Mouse (Mus musculus): ENCODE data around the gene Astn2. TPM values are rescaled to one million over a fixed set of nuclear protein-coding genes. Genes with fewer than 3 reads are reported as not detected.

Astn2 gene
- polyA plus RNA-seq, 1 experiment from 2014 or later: 0.42 TPM

DNA sequence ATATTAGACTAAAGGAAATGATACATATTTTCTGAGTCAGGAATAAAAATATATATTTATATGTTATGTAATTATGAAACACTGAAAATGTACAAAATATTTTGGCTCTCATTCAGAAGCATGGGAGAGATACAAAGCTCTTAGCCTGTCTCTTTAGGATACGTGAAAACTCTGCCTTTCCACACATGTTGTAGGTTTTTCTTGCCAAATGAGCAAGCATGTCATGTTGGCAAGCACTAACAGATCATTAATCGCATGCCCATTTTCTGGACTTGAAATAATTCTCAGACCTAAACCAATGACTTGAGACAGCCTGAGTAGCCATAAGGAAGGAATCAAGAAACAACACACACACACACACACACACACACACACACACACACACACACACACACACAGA, 308.3 kb downstream of the Astn2 start:
- Histone ChIP-seq H3K4me3 (ENCODE audit: low read depth, low read length) (no peak overlapping the region), H3K9me3 (replicated peaks; ENCODE audit: control insufficient read depth, low read length) (no peaks in the 10 kb centered on the region), H3K27me3 (replicated peaks; ENCODE audit: control insufficient read depth, insufficient read depth, low read length) (no peaks in the 10 kb centered on the region), H3K4me1 (ENCODE audit: control insufficient read depth, insufficient read depth, low read length) (no peaks in the 10 kb centered on the region), H3K27ac (ENCODE audit: low read depth, low read length) (no peak overlapping the region), H3K36me3 (ENCODE audit: control insufficient read depth, insufficient read depth, low read length) (no peaks in the 10 kb centered on the region), H3K9ac (ENCODE audit: low read length) (no peak overlapping the region), H3K4me2 (ENCODE audit: low read length) (no peak overlapping the region)
- DNase-seq (ENCODE audit: low spot score) (no peak), ATAC-seq (no peak)
- 67% methylated on average over 2 of the region's 2 CpGs for WGBS

DNA sequence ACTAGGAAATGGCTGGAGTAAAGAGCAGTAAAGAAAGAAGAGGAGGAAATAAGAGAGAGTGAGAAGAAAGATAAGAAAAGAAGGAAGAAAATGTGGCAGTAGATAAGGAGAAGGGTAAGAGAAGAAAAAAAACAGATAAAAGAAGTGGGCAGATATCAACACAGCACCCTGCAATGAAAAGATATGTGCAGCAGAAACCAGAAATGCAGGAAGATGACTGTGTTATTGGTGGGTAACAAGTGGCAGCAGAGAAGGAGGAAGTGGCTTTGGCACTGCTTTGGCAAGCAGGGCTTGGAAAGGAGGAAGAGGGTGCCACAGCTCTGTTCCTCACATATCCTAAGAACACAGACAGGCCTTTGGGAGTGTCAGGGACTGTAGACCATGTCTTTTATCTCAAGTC, 347.2 kb downstream of the Astn2 start:
- H3K36me3 ChIP-seq (ENCODE audit: control insufficient read depth, insufficient read depth, low read length): no peaks in the 10 kb centered on the region
- no peak overlapping the region for H3K27ac ChIP-seq (ENCODE audit: low read depth, low read length)
- DNase-seq (ENCODE audit: low spot score) (no peak), ATAC-seq (no peak)
- H3K9ac ChIP-seq (ENCODE audit: low read length): no peak overlapping the region
- H3K4me2 ChIP-seq (ENCODE audit: low read length): no peak overlapping the region
- H3K4me3 ChIP-seq (ENCODE audit: low read depth, low read length): no peak overlapping the region
- no peaks in the 10 kb centered on the region for H3K9me3 ChIP-seq (replicated peaks; ENCODE audit: control insufficient read depth, low read length)
- H3K27me3 ChIP-seq (replicated peaks; ENCODE audit: control insufficient read depth, insufficient read depth, low read length): no peaks in the 10 kb centered on the region
- H3K4me1 ChIP-seq (ENCODE audit: control insufficient read depth, insufficient read depth, low read length): no peaks in the 10 kb centered on the region

DNA sequence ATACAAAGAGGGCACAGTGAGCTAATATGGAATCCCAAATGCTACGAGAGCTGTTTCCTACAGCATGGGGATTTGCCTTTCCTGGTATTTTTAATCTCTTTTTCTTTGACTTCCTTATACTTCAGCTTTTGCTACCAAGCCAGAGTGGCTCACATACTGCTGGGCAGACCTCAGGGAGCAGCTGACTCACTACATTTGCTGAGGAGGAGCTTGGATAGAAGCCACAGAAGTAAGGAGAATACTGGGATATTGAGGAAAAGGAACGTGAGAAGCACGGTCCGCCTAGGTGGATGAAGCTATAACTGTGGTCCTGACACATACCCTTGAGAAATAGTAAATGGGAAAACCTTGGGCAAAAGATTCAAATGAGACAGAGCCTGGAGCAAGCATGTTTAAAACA, 348.7 kb downstream of the Astn2 start:
- 92% methylated on average over 4 of the region's 4 CpGs for WGBS
- Histone ChIP-seq H3K4me1 (ENCODE audit: control insufficient read depth, insufficient read depth, low read length) (no peaks in the 10 kb centered on the region), H3K27me3 (replicated peaks; ENCODE audit: control insufficient read depth, insufficient read depth, low read length) (no peaks in the 10 kb centered on the region), H3K4me3 (ENCODE audit: low read depth, low read length) (no peak overlapping the region), H3K9me3 (replicated peaks; ENCODE audit: control insufficient read depth, low read length) (no peaks in the 10 kb centered on the region), H3K4me2 (ENCODE audit: low read length) (no peak overlapping the region), H3K9ac (ENCODE audit: low read length) (no peak overlapping the region), H3K27ac (ENCODE audit: low read depth, low read length) (no peak overlapping the region), H3K36me3 (ENCODE audit: control insufficient read depth, insufficient read depth, low read length) (no peaks in the 10 kb centered on the region)
- no peak for DNase-seq (ENCODE audit: low spot score)
- ATAC-seq: no peak

DNA sequence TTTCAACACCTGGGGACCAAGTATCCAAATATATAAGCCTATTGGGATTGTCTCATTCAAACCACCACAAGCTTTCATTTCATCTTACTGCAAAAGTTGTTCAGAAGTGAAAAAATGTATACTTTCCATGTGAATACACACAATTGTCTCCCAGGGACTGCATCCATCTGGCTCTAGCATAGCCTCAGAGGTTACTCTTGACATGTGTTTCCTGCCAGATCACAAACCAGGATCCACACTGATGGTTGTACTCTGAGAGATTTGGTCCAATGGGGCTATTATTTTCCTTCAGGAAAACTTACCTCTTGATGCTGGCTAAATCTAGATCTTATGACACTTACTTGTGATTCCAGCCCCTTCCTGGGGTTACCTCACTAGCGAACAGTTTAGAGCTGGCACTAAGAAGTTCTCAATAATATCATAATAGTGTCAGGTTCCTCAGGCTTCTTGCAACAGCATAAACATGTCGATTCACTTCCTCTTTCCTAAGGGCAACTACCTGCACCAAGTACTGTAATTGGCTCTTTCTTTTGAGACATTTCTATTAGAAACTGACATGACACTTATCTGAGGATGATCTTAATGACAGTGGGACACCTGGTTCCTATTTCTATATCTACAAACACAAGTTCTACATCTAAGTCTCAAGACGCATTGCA, 361.3 kb downstream of the Astn2 start:
- H3K27ac ChIP-seq (ENCODE audit: low read depth, low read length): no peak overlapping the region
- H3K4me2 ChIP-seq (ENCODE audit: low read length): no peak overlapping the region
- WGBS: 94% methylated on average over 3 of the region's 3 CpGs
- H3K9me3 ChIP-seq (replicated peaks; ENCODE audit: control insufficient read depth, low read length): no peaks in the 10 kb centered on the region
- H3K36me3 ChIP-seq (ENCODE audit: control insufficient read depth, insufficient read depth, low read length): no peaks in the 10 kb centered on the region
- ATAC-seq: no peak
- no peaks in the 10 kb centered on the region for H3K4me1 ChIP-seq (ENCODE audit: control insufficient read depth, insufficient read depth, low read length)
- H3K9ac ChIP-seq (ENCODE audit: low read length): no peak overlapping the region
- no peaks in the 10 kb centered on the region for H3K27me3 ChIP-seq (replicated peaks; ENCODE audit: control insufficient read depth, insufficient read depth, low read length)
- no peak for DNase-seq (ENCODE audit: low spot score)
- no peak overlapping the region for H3K4me3 ChIP-seq (ENCODE audit: low read depth, low read length)

DNA sequence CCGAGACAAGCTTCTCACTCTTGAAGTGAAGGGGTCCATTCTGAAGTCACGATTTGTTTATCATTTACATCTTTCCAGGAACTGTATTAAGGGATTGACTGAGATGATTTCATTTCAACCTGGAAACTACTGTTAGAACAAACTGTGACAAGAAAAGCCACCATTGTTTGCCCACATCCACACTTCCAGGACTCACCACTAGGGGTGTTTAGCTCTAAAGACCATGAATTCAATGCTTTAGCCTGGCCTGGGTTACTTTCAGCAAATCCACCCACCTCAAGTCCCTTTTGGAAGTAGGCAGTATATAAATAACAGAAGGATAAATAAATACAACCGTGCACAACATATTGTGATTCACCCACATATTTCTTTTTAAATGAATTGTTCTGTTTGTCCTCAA, 370.6 kb downstream of the Astn2 start:
- 71% methylated on average over 3 of the region's 3 CpGs for WGBS
- no peaks in the 10 kb centered on the region for H3K4me1 ChIP-seq (ENCODE audit: control insufficient read depth, insufficient read depth, low read length)
- H3K9ac ChIP-seq (ENCODE audit: low read length): no peak overlapping the region
- H3K27ac ChIP-seq (ENCODE audit: low read depth, low read length): no peak overlapping the region
- ATAC-seq (no peak), DNase-seq (ENCODE audit: low spot score) (peak; percentile 30)
- no peak overlapping the region for H3K4me3 ChIP-seq (ENCODE audit: low read depth, low read length)
- H3K9me3 ChIP-seq (replicated peaks; ENCODE audit: control insufficient read depth, low read length): no peaks in the 10 kb centered on the region
- H3K4me2 ChIP-seq (ENCODE audit: low read length): no peak overlapping the region
- no peaks in the 10 kb centered on the region for H3K36me3 ChIP-seq (ENCODE audit: control insufficient read depth, insufficient read depth, low read length)
- no peaks in the 10 kb centered on the region for H3K27me3 ChIP-seq (replicated peaks; ENCODE audit: control insufficient read depth, insufficient read depth, low read length)

DNA sequence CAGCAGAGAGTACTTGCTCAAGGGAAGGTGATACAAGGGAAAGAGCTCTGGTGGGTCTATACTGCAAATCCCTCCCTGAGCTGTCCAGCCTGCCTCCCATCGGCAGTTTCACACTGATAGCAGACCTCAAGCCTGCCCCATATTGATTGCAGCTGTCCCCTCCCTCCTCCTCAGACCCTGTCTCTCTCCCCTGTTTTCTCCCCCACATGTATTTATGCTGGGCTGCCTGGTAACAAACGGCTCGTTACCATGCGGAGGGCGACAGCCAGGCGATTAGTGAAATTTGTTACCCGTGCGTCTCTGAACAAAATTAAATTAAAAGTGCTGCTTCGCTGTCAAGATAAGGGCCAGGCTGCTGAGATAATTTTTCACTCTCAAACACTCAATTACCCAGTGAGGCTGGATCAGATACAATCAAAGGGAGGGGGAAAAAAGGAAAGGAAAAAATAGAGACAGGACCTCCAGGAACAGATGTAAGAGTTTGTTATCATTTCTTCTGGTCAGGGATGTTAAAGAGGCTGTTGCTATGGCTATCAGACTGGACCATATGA, 373.0 kb downstream of the Astn2 start:
- WGBS: 31% methylated on average over 9 of the region's 9 CpGs
- peak; percentile 18 for DNase-seq (ENCODE audit: low spot score)
- Histone ChIP-seq H3K36me3 (ENCODE audit: control insufficient read depth, insufficient read depth, low read length) (no peaks in the 10 kb centered on the region), H3K4me1 (ENCODE audit: control insufficient read depth, insufficient read depth, low read length) (no peaks in the 10 kb centered on the region), H3K4me3 (ENCODE audit: low read depth, low read length) (no peak overlapping the region), H3K27ac (ENCODE audit: low read depth, low read length) (no peak overlapping the region), H3K4me2 (ENCODE audit: low read length) (no peak overlapping the region), H3K9ac (ENCODE audit: low read length) (no peak overlapping the region), H3K27me3 (replicated peaks; ENCODE audit: control insufficient read depth, insufficient read depth, low read length) (0 out of 2 replicates have a peak, but pooled peaks cover 3% of the 10 kb centered on the region), H3K9me3 (replicated peaks; ENCODE audit: control insufficient read depth, low read length) (no peaks in the 10 kb centered on the region)
- no peak for ATAC-seq

DNA sequence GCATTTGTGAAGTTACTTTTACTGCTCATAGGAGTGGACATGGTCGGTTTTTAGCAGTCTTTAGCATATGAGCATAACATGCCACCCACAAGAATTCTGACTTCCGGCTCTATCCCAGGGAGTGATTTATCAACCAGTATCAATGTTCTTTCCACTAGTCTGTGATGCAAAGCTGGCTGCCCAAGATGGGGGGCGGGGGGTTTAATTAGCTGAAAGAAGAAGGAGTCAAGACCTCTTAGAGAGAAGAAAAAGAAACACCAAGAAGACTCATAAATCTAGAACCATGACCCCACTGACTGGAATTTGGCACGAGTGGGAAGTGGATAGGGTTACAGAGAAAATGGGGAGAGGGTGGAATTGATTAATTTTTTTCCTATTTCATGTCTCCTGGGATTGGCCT, 374.5 kb downstream of the Astn2 start:
- H3K9me3 ChIP-seq (replicated peaks; ENCODE audit: control insufficient read depth, low read length): no peaks in the 10 kb centered on the region
- WGBS: 87% methylated on average over 4 of the region's 4 CpGs
- no peak overlapping the region for H3K4me2 ChIP-seq (ENCODE audit: low read length)
- DNase-seq (ENCODE audit: low spot score): no peak
- H3K4me3 ChIP-seq (ENCODE audit: low read depth, low read length): no peak overlapping the region
- no peak overlapping the region for H3K9ac ChIP-seq (ENCODE audit: low read length)
- H3K36me3 ChIP-seq (ENCODE audit: control insufficient read depth, insufficient read depth, low read length): no peaks in the 10 kb centered on the region
- ATAC-seq: no peak
- H3K27me3 ChIP-seq (replicated peaks; ENCODE audit: control insufficient read depth, insufficient read depth, low read length): 0 out of 2 replicates have a peak, but pooled peaks cover 3% of the 10 kb centered on the region
- no peak overlapping the region for H3K27ac ChIP-seq (ENCODE audit: low read depth, low read length)
- H3K4me1 ChIP-seq (ENCODE audit: control insufficient read depth, insufficient read depth, low read length): peaks cover 7% of the 10 kb centered on the region

DNA sequence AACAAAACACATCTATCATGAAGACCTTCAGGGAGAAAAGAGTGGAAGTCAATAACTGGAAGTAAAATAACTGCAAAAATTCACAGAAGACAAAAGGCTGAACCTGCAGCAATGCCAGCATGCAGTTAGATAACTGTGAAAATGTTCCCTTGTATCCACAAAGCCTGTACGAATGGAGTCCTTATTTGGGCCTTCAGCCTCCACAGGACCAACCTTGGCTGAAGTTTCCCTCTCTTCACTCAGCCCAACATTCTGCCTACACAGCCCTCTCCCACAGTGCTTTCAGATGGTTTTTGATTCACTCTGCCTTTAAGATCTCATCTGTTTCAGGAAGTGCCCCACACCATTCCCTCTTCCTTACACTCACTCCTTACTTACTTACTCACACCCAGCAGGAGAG, 376.5 kb downstream of the Astn2 start:
- no peak overlapping the region for H3K4me2 ChIP-seq (ENCODE audit: low read length)
- no peak for ATAC-seq
- WGBS: 72% methylated on average over 1 of the region's 1 CpGs

DNA sequence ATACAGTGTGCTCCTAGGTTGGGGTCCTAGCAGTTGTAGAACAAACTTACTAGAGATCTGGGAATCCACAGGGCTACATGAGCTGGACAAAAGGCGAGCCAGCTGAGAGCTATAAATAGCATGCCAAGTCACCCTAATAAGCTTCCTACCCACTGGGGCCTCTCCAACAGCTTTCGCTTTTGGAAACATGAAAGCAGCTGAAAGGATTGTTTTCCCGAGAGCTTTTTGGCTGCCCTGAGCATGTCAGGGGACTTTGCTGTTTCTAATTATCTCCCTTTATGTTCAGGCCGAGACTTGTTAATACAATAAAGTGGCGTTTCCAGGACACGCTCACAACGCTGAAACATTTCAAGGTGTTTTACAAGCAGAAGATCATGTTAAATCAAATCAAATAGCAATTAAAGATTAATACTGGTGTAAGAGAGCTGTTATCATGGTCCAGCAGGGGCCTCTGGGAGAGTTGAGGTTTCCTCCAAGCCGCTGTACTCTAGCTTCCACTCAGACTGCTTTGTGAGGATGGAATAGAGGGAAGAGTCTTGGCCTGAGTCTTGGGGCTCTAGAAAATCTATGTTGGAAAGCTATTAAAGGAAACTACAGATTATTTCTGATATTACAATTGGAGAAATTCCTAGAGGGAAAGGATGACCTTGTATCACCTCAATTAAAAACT, 378.9 kb downstream of the Astn2 start:
- DNase-seq (ENCODE audit: low spot score): peak; percentile 89
- ATAC-seq: peak; percentile 87
- Histone ChIP-seq H3K4me1 (ENCODE audit: control insufficient read depth, insufficient read depth, low read length) (peaks cover 7% of the 10 kb centered on the region), H3K4me2 (ENCODE audit: low read length) (no peak overlapping the region; the same call in 1 of the 2 replicates), H3K36me3 (ENCODE audit: control insufficient read depth, insufficient read depth, low read length) (no peaks in the 10 kb centered on the region), H3K4me3 (ENCODE audit: low read depth, low read length) (no peak overlapping the region), H3K27me3 (replicated peaks; ENCODE audit: control insufficient read depth, insufficient read depth, low read length) (0 out of 2 replicates have a peak, but pooled peaks cover 3% of the 10 kb centered on the region), H3K9ac (ENCODE audit: low read length) (no peak overlapping the region), H3K27ac (ENCODE audit: low read depth, low read length) (peak overlapping the region; percentile 40; the same call in 1 of the 2 replicates), H3K9me3 (replicated peaks; ENCODE audit: control insufficient read depth, low read length) (no peaks in the 10 kb centered on the region)
- WGBS: 4% methylated on average over 8 of the region's 8 CpGs

More for the DNA sequence above, 376.5 kb downstream of the Astn2 start:
- Histone ChIP-seq H3K27ac (ENCODE audit: low read depth, low read length) (no peak overlapping the region), H3K9ac (ENCODE audit: low read length) (no peak overlapping the region), H3K4me1 (ENCODE audit: control insufficient read depth, insufficient read depth, low read length) (peaks cover 7% of the 10 kb centered on the region), H3K4me3 (ENCODE audit: low read depth, low read length) (no peak overlapping the region), H3K9me3 (replicated peaks; ENCODE audit: control insufficient read depth, low read length) (no peaks in the 10 kb centered on the region), H3K36me3 (ENCODE audit: control insufficient read depth, insufficient read depth, low read length) (no peaks in the 10 kb centered on the region), H3K27me3 (replicated peaks; ENCODE audit: control insufficient read depth, insufficient read depth, low read length) (0 out of 2 replicates have a peak, but pooled peaks cover 3% of the 10 kb centered on the region)
- DNase-seq (ENCODE audit: low spot score): no peak
